In genomic region chr8:69790773-69791367, GRCm38 (mm10) we compare ENCODE assay signal across 1 mouse cellular context.
TF ChIP-seq lines count a peak whose summit lies in the region.

Gene Atp13a1 (plus strand): TSS chr8:69791163.
Gene Zfp866 (minus strand): TSS chr8:69791178.

TF ChIP-seq in CH12.LX, 34 proteins besides CTCF, POLR2A, EP300 and RAD21 (continued from another document):
- TF ChIP-seq KAT2A (IDR thresholded peaks at IDR 0.05; ENCODE audit: insufficient replicate concordance, low read length) (peak; percentile 69; the same call in 1 of the 2 replicates), IRF4 (IDR thresholded peaks at IDR 0.05; ENCODE audit: low read depth, low read length) (peak; percentile 22; the same call in 1 of the 2 replicates), GABPA (IDR thresholded peaks at IDR 0.05; ENCODE audit: insufficient replicate concordance, low read depth, low read length) (no peak; the same call in 1 of the 2 replicates), CHD2 (IDR thresholded peaks at IDR 0.05; ENCODE audit: low read length) (no peak), JUN (IDR thresholded peaks at IDR 0.05; ENCODE audit: insufficient read depth, low read depth, low read length) (no peak), HCFC1 (IDR thresholded peaks at IDR 0.05; ENCODE audit: low read depth, low read length) (peak; percentile 87), ZMIZ1 (IDR thresholded peaks at IDR 0.05; ENCODE audit: low read depth, low read length) (peak; percentile 80; the same call in 1 of the 2 replicates), ETS1 (conservative IDR thresholded peaks at IDR 0.05; ENCODE audit: low read depth, low read length) (no peak), POLR2AphosphoS2 (IDR thresholded peaks at IDR 0.05; ENCODE audit: low read depth, low read length) (peak; percentile 73; the same call in 1 of the 2 replicates), MAX (IDR thresholded peaks at IDR 0.05; ENCODE audit: low read length) (peak; percentile 70), CHD1 (IDR thresholded peaks at IDR 0.05; ENCODE audit: low read depth, low read length) (0 out of 2 replicates have a peak, but pooled peaks have one; percentile 1), TBP (conservative IDR thresholded peaks at IDR 0.05; ENCODE audit: low read depth, low read length) (peak; percentile 63), MAZ (IDR thresholded peaks at IDR 0.05; ENCODE audit: low read depth, low read length) (no peak), MYC (IDR thresholded peaks at IDR 0.05; ENCODE audit: low read depth, low read length) (peak; percentile 11; the same call in 1 of the 2 replicates), ELF1 (IDR thresholded peaks at IDR 0.05; ENCODE audit: low read depth, low read length) (peak; percentile 95), ZKSCAN1 (IDR thresholded peaks at IDR 0.05; ENCODE audit: borderline replicate concordance, low read depth, low read length) (no peak), SMC3 (IDR thresholded peaks at IDR 0.05; ENCODE audit: low read depth, low read length) (no peak), NRF1 (IDR thresholded peaks at IDR 0.05; ENCODE audit: low read depth, low read length) (peak; percentile 19), MEF2A (IDR thresholded peaks at IDR 0.05; ENCODE audit: borderline replicate concordance, low read depth, low read length) (no peak), SIN3A (IDR thresholded peaks at IDR 0.05; ENCODE audit: low read length) (peak; percentile 78), TCF12 (IDR thresholded peaks at IDR 0.05; ENCODE audit: low read depth, low read length) (peak; percentile 96), JUND (conservative IDR thresholded peaks at IDR 0.05; ENCODE audit: low read depth, low read length) (no peak), NELFE (IDR thresholded peaks at IDR 0.05; ENCODE audit: low read depth, low read length) (peak; percentile 86)
